ENCODE assay signal across 10 mouse cellular contexts in genomic region chr1:139209796-139210195, GRCm38 (mm10).
DNase-seq lines count a peak whose midpoint lies in the region; ATAC-seq and TF ChIP-seq lines count a peak whose summit lies in the region.
"Had no signal": no experiment of that assay in that cellular context is flagged by ENCODE, and none has a peak within 500 bp of the region (broad histone marks: within the 10 kb centered on the region; RNA-seq: fewer than 3 reads in every experiment).

No protein-coding gene starts in this region.

- ATAC-seq in intestine, embryonic 14.5 days (replicated peaks; ENCODE audit: low FRiP score, low TSS enrichment, low read depth): no peak
- ATAC-seq in intestine, postnatal 0 days: no peak
- ATAC-seq in intestine, embryonic 16.5 days: peak; percentile 66
- no peak for ATAC-seq in midbrain, postnatal 0 days (ENCODE audit: low FRiP score)
- no peak for ATAC-seq in erythroblast, adult 5-6 weeks (replicated peaks; ENCODE audit: low FRiP score, poor library complexity, severe bottlenecking)

- H3K4me3 ChIP-seq in intestine, embryonic 14.5 days (ENCODE audit: low read depth, low read length): no peak overlapping the region
- H3K4me3 ChIP-seq in intestine, postnatal 0 days (ENCODE audit: low read depth, low read length): no peak overlapping the region
- no peak overlapping the region for H3K4me3 ChIP-seq in intestine, embryonic 16.5 days (ENCODE audit: low read length)
- H3K4me3 ChIP-seq in midbrain, postnatal 0 days (ENCODE audit: low read depth, low read length): no peak overlapping the region

- no peaks in the 10 kb centered on the region for H3K36me3 ChIP-seq in intestine, embryonic 14.5 days (ENCODE audit: control insufficient read depth, insufficient read depth, low read length)
- no peaks in the 10 kb centered on the region for H3K36me3 ChIP-seq in intestine, postnatal 0 days (ENCODE audit: control insufficient read depth, insufficient read depth)
- no peaks in the 10 kb centered on the region for H3K36me3 ChIP-seq in intestine, embryonic 16.5 days (ENCODE audit: control insufficient read depth, insufficient read depth, low read length)
- no peaks in the 10 kb centered on the region for H3K36me3 ChIP-seq in midbrain, postnatal 0 days (ENCODE audit: insufficient read depth, low read length)
- H3K36me3 ChIP-seq: G1E had no signal

- H3K9ac ChIP-seq in intestine, embryonic 14.5 days (ENCODE audit: low read length): no peak overlapping the region
- H3K9ac ChIP-seq in intestine, postnatal 0 days (ENCODE audit: low read depth, low read length): no peak overlapping the region
- H3K9ac ChIP-seq in intestine, embryonic 16.5 days (ENCODE audit: low read depth, low read length): no peak overlapping the region
- H3K9ac ChIP-seq in midbrain, postnatal 0 days (replicated peaks; ENCODE audit: low read length, poor library complexity, severe bottlenecking): no peak overlapping the region

- TF ChIP-seq CTCF in intestine, postnatal 0 days (IDR thresholded peaks at IDR 0.05; ENCODE audit: low read depth): no peak
- TF ChIP-seq CTCF in midbrain, postnatal 0 days (IDR thresholded peaks at IDR 0.05): no peak

- H3K4me2 ChIP-seq in intestine, embryonic 14.5 days (ENCODE audit: low read length): no peak overlapping the region
- H3K4me2 ChIP-seq in intestine, postnatal 0 days (replicated peaks; ENCODE audit: low read depth): no peak overlapping the region
- H3K4me2 ChIP-seq in intestine, embryonic 16.5 days (ENCODE audit: low read depth, low read length): no peak overlapping the region
- 0 out of 2 replicates have a peak overlapping the region, but pooled peaks have one; percentile 1 for H3K4me2 ChIP-seq in midbrain, postnatal 0 days (ENCODE audit: low read depth, low read length, poor library complexity, severe bottlenecking)

- no peaks in the 10 kb centered on the region for H3K9me3 ChIP-seq in intestine, embryonic 14.5 days (ENCODE audit: control insufficient read depth, low read length)
- H3K9me3 ChIP-seq in intestine, postnatal 0 days (ENCODE audit: control insufficient read depth): no peaks in the 10 kb centered on the region
- H3K9me3 ChIP-seq in intestine, embryonic 16.5 days (ENCODE audit: control insufficient read depth, low read length): no peaks in the 10 kb centered on the region
- no peaks in the 10 kb centered on the region for H3K9me3 ChIP-seq in midbrain, postnatal 0 days (ENCODE audit: low read length)
- H3K9me3 ChIP-seq: G1E had no signal

- DNase-seq in intestine, embryonic 14.5 days (ENCODE audit: low spot score): no peak
- peak; percentile 62 for DNase-seq in brain, adult 2 months (ENCODE audit: low read depth, low spot score)
- DNase-seq in midbrain, postnatal 0 days (ENCODE audit: low spot score): peak; percentile 39
- no peak for DNase-seq in spleen, adult 18-20 months
- DNase-seq in yolk sac, embryonic 10.5 days (ENCODE audit: low spot score): no peak

- peaks cover 7% of the 10 kb centered on the region; the same call in 1 of the 2 replicates for H3K4me1 ChIP-seq in intestine, embryonic 14.5 days (replicated peaks; ENCODE audit: control insufficient read depth, insufficient read depth, low read length)
- no peaks in the 10 kb centered on the region for H3K4me1 ChIP-seq in intestine, postnatal 0 days (replicated peaks; ENCODE audit: control insufficient read depth, insufficient read depth, low read length)
- H3K4me1 ChIP-seq in intestine, embryonic 16.5 days (ENCODE audit: control insufficient read depth, insufficient read depth, low read length): no peaks in the 10 kb centered on the region; the same call in 1 of the 2 replicates
- 0 out of 2 replicates have a peak, but pooled peaks cover 7% of the 10 kb centered on the region for H3K4me1 ChIP-seq in midbrain, postnatal 0 days (ENCODE audit: insufficient read depth, low read length)

- H3K27ac ChIP-seq in intestine, embryonic 14.5 days (ENCODE audit: low read depth): peak overlapping the region; percentile 67
- no peak overlapping the region for H3K27ac ChIP-seq in intestine, postnatal 0 days (ENCODE audit: low read depth, low read length)
- H3K27ac ChIP-seq in intestine, embryonic 16.5 days (ENCODE audit: low read length): peak overlapping the region; percentile 59
- H3K27ac ChIP-seq in midbrain, postnatal 0 days (ENCODE audit: low read depth, low read length): no peak overlapping the region
- H3K27ac ChIP-seq: macrophage had no signal

- 27% methylated on average over 7 of the region's 7 CpGs for WGBS in intestine, embryonic 14.5 days
- WGBS in intestine, postnatal 0 days: 38% methylated on average over 7 of the region's 7 CpGs
- WGBS in intestine, embryonic 16.5 days: 26% methylated on average over 7 of the region's 7 CpGs
- WGBS in midbrain, postnatal 0 days: 13% methylated on average over 7 of the region's 7 CpGs

- H3K27me3 ChIP-seq in intestine, embryonic 14.5 days (replicated peaks; ENCODE audit: control insufficient read depth, insufficient read depth, low read length): no peaks in the 10 kb centered on the region
- no peaks in the 10 kb centered on the region for H3K27me3 ChIP-seq in intestine, postnatal 0 days (replicated peaks; ENCODE audit: control insufficient read depth, insufficient read depth, low read length)
- H3K27me3 ChIP-seq in intestine, embryonic 16.5 days (replicated peaks; ENCODE audit: control insufficient read depth, insufficient read depth, low read length): no peaks in the 10 kb centered on the region
- no peaks in the 10 kb centered on the region for H3K27me3 ChIP-seq in midbrain, postnatal 0 days (ENCODE audit: insufficient read depth, low read length)

Comparison
In these comparisons a context has a peak if more than half of its experiments do, and no peak if none do; other contexts are left out.
1. H3K27ac ChIP-seq: peak in intestine, embryonic 14.5 days (single experiment) and intestine, embryonic 16.5 days (single experiment); none in intestine, postnatal 0 days (single experiment) and midbrain, postnatal 0 days (single experiment).
2. DNase-seq: peak in brain, adult 2 months (single experiment) and midbrain, postnatal 0 days (single experiment); none in intestine, embryonic 14.5 days (single experiment), spleen, adult 18-20 months (0 of 2) and yolk sac, embryonic 10.5 days (single experiment).